Mouse (Mus musculus) urinary bladder, postnatal 4 days (tissue): ENCODE results near the gene Ube2o.

Experiments used
- DNase-seq, 2 experiments: peaks; one replicate each; pipeline ENCODE4 v3.0.0; 2021 to 2022; ENCODE audit warnings: low spot score in 2 of 2

The Ube2o gene

DNA sequence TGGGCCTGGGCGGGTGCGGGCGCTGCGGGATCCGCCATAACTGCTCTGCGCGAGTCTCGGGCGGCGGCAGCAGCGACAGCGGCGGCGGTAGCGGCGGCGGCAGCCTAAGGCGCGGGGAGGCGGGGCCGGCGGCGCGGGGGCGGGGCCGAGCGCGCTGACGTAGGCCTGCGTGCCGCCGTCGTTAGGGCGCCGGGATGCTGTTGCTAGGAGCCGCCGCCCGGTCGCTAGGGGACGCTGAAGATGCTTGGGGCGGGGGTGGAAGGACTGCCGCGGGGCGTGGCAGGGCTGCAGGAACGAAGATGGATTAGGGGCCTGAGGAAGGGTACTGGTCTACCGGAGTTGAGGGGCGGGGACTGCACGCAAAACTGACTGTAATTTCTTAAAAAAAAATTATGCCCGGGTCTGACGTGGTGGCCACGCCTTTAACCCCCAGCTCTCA is at the start of gene Ube2o:
Ube2o (minus strand) TSS at position 72 of the 439 bp plus-strand sequence.
- DNase-seq, result peak; percentile 84 to 85

DNA sequence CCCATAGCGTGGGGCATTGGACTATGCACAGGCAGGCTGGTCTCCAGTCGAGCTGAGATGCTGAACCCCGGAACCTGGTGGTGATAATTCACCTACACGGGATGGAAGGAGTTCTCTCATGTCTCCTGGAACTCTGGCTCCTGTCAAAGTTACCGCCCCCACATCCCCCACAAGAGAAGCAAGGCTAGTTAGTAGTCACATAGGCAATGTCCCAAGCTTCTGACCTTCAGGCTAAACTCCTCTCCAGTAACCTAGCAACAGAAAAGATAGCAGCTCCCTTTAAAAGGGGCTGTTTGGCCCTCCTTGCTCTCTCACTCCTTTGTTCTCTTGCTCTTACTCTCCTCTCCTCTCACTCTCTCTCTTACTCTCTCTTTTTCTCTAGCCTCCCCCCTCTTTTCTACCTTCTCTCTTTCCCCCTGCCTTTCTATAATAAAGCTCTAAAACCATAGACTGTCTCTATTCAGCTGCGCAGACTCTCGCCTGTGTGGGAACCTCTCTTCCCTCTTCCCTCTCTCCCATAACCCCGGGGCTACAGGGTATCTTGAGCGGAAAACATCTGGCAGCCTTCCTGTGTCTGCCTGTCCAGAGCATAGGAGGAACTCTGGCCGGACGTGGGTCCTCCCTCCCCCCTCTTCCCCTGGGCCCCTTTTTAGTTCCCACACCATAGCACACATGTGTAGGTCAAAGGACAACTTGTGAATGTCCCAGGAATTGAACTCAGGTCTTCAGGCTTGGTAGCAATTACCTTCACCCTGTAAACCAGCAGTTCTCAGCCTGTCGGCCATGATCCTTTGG is 49.1 kb upstream of the Ube2o start:
- no peak for DNase-seq

DNA sequence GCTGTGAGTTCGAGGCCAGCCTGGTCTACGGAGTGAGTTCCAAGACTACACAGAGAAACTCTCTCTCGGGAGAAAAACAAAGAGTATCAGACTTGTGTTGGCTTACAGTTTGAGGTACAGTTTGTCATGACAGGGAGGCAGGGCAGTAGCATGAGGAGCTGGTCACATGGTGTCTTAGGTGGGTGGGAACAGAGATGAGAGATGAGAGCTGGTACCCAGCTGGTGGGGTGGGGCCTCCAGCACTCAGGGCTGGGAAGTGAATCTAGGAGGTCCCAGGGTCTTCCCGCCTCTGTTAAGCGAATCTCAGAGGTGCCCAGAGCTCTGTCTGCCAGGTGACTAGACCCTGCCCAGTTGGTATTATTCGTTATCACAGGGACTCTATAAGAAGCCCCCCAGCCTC is 48.2 kb upstream of the Ube2o start:
- no peak for DNase-seq

DNA sequence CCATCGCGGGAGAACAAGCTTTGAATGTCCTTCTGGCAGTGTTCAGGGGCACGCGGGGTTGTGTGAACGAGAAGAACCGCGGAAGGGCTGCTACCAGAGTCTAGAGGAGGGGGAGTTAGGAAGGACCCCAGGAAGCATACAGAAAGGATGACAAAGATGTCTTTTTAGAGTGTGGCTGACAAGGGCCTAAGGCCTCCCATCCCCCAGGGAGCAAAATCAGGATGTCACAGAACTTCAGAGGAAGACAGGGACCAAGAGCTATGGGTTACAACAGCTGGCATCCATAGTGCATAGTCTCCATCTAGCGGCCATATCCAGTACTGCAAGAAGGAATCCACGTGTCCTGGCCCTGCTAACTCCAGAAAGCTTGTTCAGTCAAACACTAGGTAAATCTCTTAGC is 47.5 kb upstream of the Ube2o start:
- peak; percentile 71 to 88 for DNase-seq

DNA sequence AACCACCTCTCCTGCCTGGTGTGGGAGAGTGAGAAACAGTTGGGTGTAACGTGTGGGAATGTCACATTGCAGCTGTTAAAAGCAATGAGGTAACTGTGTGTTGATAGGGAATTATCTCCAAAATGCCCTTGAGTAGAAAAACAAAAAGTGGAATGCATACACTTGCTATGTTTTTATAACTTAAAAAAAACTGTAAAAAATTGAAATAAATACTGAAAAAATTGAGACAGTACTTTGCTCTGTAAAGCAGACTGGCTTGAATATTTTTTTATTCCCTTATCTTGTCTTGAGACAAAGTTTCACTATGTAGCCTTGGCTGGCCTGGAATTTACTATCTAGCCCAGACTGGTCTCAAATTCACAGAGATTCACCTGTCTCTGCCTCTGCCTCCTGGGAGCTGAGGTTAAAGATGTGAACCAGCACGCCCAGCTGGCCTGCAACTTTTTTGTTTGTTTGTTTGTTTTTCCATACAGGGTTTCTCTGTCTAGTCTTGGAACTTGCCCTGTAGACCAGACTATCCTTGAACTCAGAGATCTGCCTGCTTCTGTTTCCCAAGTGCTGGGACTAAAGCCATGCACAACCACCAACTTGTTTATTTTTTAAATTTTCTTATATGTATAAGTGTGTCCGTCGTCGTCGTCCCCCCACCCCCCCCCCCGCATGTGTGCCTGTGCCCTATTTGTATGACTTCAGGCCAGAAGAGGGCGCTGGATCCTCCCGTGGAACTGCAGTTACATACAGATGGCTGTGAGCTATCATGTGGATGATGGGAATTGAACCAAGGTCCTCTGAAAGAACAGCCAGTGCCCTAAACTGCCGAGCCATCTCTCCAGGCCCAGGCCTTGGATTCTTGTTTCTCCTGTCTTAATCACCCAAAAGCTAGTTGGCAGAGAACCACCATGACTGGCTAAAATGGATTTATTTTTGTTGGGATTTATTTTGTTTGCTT is 46.1 kb upstream of the Ube2o start:
- DNase-seq, result no peak

DNA sequence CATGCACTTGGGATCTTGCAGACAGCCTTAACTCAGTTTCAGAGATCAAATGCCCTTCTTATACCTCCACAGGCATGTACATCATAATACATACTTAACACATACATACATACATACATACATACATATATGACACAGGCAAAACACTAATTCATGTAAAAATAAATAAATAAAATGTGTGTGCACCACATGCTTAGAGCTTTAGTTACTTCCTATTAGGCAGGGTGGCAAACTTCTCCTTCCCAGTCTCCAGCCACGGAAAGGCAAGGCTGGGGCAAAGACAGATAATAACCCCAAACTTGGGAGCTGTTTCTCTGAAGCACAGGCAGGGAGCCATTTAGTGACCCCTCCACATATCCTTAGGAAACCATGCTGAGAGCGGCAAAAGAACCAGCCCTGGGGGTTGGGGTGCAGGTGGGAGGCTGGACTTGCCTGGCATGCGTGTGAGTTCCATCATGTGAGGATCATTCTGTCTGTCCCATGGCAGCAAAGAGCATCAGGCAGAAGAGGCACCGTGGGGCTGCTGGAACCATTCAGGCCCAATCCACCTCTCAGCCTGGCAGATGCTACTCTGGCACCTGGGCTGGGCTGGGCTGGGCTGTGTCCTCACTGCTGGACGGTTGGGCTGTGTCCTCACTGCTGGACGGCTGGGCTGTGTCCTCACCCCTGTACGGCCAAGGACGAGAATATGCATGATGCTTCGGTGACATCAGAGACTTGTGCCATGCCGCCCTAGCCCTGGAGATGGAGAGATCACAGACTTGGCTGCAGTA is 45.2 kb upstream of the Ube2o start, which contains the start of gene Rhbdf2:
Rhbdf2 (minus strand) TSS at position 721 of the 773 bp plus-strand sequence.
- DNase-seq, result no peak

DNA sequence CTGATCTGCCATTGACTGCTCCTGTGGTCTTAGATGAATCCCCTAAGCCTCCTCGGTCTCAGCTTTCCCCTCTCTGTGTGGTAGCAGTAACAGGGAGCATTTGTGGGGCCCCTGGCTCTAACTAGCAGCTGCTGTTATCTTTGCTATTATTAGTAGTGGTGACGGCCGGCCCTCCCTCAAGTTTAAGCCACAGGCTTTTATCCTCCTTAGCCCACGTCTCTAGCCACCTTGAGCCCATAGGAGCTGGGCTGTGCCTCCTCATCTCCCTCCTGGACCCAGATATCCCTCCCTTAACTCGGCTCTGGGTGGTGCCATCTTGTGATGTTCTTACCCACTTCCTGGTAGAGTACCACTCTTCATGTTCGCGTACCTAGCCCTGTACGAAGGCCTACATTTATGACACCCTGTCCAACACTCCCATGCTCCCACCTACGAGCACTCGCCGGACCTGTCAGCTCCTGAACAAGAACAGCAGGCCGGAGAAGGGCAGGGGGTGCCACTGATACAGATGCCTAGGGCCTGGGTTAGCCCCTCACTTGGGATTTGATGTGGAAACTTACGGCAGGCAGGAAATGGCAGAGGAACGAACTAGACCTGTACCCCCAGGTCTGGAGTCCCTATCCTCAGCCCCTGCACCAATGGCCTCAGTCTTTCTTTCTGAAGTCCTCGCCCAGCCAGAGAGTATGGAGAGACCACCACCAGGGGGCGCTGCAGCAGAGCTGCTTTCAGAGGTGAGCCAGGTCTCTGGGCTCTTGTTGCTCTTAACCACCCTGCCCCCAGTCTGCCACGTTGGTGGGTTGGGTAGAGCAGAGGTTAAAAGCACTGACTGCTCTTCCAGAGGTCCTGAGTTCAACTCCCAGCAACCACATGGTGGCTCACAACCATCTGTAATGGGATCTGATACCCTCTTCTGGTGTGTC is 44.1 kb upstream of the Ube2o start:
- DNase-seq, result no peak

DNA sequence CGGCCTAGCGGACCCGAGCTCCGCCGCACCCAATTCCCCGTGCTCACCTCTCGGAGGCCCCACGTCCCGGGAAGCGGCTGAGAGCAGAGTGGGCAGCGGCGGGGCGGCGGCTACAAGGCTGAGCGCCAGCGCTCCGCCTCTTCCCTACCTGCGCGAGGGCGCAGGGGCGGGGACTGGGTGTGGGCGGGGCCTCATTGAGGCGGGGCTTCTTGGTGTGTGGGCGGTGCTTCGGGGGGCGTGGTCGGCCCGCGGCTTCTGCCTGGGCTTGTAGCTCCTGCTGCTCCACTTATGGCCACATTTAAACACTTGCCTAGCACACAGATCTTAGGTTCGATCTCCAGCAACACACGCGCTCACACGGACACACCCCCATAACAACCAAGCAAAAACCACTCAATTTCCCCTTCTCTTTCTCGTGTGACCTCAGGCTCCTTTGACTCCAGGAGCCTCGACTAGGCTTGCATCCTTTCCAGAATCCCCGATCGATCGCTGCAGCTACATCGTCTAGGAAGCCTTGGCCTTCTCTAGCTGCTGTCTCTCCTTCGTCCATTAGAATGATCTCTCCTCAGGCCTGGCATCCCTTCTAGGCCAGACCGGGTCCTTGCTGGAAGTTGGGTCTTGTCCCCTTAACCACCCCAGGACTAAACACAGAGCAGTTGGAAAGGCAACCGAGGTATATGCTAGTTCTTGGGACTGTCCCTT is 43.0 kb upstream of the Ube2o start:
- DNase-seq, result peak; percentile 80 to 82

DNA sequence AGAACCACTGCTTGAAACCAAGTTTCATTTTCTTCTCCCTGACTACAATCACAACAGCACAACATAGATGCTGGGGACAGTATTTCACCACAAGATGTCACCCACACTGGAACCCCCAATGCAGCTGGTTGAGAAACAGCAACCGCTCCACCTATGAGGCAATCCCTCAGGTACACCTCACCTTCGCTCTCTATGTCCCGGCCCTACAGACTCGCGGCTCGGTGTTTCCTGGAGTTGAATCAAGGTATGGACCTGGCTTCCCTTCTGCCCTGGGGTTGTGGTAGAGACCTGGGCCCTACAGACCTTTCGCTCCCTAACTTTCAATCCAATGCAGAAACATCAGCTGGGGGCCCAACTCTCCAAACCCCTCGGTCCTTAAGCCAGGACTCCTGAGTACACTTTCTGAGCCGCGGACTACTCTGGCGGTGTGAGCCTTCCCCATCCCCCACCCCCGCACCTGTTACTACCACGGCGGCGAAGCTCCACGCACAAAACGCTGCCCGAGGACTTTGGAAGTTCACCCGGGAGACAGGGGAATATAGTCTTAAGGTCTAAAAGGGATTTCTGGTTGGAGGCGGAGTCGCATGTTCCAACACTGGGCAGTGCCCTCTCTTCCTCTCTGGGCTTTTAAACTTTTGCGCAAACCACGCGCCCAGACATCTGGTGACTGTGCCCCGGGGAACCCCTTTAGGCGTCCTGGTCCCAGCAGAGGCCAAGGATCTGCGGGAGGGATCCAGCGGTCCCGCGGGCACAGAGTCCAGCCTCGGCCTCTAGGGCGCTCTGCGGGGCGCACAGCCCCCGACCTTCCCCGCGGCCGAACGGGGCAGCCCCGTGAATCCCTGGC is 42.3 kb upstream of the Ube2o start:
- DNase-seq, result no peak

DNA sequence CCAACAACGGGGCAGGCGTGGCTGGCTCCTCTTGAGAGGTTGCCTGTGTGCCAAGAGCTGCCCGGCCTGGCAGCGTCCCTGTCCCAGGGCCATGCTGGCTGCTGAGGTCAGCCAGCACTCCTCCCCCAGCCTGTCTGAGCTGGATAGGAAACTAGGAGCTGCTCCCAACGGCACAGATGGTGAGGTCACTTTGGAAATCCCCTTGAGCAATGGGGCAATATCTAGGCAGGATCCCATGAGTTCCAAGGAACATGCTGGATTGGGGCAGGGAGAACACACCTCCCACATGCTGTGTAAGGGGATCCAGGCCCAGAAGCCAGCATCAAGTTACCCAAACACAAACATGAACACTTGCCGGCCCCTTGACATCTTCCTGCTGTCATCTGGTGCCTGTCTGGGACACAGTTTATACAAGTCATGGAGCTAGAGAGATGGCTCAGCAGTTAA is 40.0 kb upstream of the Ube2o start:
- DNase-seq, result peak in 1 of 2 experiments; percentile 65

DNA sequence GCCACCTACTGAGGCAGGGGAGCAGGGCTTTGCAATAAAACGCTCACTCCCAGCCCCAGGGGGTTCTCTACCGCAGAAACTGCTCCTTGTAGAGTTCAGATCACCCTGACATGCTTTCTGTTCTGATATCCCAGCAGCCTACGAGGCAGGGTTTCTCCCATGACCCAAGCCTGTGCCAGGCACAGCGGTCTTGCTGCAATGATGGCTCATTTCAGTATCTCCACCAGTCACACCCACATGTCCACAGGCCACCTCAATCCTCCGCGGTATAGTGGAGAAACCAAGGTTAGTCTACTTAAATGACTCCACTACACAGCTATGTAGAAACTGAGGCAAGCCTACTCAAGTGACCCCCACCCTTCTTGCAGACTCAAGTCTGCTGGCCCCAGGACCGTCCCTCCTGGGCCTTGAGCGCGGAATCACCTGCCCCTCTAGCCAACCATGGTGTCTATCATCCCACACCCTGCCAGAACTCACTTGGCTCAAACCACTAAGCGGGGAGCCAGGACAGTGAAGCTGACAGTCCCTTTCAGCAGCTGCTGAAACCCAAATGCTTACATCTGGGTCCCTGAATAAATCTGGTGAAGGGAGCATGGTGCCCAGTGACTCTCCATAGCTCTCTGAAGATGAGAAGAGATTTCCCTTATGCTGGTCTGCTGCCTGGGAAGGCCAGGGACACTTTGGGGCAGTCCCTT is 39.5 kb upstream of the Ube2o start:
- no peak for DNase-seq

DNA sequence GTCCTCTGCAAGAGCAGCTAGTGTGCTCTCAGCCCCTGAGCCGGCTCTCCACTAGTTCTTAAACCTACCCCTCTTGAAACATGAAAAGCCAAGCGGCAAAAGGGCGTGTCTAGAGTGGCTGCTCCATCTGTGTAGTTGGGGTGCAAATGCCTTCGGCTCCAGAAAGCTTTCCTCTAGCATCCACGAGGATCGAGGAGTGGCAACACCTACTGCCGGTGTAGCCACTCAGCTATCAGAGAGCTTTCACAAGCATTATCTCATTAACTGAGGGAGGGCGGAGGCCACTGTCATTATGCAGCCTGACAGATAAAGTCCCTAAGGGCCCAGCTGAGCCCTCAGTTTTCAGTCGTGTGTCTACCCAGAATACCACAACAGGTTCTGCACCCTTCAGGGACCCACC is 38.8 kb upstream of the Ube2o start:
- no peak for DNase-seq

DNA sequence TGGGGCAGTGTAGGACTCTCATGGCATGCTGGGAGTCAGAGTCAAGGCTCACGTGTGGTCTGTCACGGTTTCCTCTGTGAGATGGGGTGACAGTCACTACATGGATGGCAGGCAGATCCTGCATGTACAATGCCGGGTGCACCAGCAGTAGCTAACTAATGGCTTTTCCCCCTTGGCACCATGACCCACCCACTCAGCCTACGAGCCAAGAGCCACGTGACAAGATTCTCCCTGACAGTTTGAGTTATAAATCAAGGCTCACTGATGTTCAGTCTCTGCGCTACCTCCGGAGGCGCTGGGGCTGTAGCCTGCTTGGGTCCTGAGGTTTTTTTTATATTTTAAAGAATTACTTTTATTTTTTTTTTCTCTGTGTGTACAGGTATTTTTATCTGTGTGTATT is 38.3 kb upstream of the Ube2o start:
- no peak for DNase-seq

DNA sequence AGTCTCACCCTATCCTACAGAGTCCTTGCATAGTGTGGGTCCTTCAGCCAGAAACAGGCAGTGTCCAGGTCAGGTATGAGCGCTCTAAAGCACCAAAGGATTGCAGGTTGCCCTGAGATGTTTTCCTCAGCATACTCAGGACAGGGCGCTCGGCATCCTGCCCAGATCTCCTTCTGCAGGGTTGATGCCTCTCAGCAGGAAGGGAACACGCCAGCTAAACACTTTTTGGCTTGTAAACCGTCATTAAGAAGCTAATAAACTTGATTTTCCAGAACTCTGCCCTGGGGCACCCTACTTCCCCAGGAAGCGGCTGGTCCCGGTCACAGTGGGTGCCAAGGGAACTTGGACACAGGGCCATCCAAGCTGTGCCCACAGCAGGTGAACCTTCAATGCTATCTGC is 37.9 kb upstream of the Ube2o start:
- no peak for DNase-seq

DNA sequence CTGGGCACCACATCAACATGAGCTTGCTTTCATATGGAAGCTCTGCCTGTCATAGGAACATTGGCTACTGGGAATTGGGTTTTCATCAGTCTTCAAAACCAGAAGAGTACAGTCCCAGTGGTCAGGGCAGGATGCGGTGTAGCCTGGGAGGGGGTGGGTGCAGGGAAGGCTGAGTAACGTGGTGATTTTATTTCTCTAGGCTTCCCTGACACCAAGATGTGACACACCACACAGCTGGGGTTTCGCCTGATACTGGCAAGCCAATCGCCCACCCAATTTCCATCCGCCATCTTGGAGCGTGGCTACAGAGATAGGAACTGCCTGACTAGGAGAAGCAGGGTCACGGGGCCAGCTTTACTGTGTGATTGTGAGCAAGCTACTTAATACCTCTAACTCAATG is 37.4 kb upstream of the Ube2o start:
- DNase-seq, result no peak

DNA sequence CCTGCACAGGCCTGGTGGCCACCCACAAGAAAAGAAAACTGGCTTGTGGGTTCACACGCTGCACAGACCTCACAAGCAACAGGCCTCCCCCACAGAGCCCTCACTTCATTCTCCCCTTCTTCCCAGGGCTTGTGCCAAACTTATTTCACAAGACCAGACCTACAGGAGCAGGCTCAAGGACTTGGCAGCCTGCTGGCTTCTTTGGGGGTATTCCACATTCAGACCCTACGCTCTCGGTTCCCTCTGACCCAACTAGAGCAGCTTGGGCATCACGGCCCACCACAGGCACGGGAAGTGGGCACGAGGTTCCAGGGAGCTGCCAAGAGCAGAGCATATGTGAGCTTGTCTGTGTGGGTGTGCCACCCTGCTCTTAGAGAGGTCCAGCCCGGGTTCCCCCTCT is 36.4 kb upstream of the Ube2o start:
- DNase-seq, result no peak

DNA sequence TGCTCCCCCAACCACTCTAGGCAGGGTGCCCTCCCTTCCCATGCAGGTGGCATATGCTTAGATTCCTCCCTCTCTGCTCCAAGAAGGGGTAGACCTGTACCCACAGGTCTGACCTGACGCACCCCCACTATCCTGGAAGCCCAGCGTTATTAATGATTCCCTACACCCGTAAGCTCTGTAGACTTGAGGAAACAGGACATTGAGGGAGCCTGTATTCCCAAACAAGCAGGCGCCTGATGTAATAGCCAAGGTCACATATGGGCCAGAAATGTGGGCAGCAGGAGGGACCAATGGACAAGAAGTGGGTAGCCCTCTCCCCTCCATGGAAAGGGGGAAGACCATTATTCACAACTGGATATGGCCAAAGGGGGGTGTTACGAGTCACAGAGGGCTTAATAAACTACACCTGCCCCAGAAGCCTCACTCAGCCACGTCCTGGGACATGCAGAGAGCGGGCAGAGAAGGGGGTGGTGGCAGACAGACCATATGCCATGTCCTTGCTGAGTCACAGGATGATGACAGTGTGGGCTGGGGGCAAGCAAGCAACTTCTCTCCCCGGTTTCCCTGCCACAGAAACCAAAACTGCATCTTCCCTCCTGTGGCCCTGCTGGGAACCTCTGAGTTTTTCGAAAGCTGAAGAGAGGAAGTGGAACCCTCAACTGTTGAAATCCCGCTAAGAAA is 35.3 kb upstream of the Ube2o start:
- DNase-seq, result no peak
